Mouse (Mus musculus) macrophage (primary cell): ENCODE measurements at regions not wholly inside any gene's neighbourhood (a gene's known extent, or its start where the extent isn't known, plus 50 kb on each side); places are given as distances from the start of the nearest gene placed in this dataset.

Experiments used
- H3K27ac ChIP-seq: fragments of 350-480 bp; formaldehyde crosslinking; 2 replicates; pipeline ENCODE4 v1.9.0; 2021
- H3K36me3 ChIP-seq: fragments of 350-480 bp; formaldehyde crosslinking; 2 replicates; pipeline ENCODE4 v1.9.0; 2021; ENCODE audit errors: inconsistent target
- H3K4me3 ChIP-seq: fragments of 350-480 bp; formaldehyde crosslinking; 2 replicates; pipeline ENCODE4 v1.9.0; 2021; ENCODE audit errors: inconsistent target
- H3K79me2 ChIP-seq: fragments of 350-480 bp; formaldehyde crosslinking; 2 replicates; pipeline ENCODE4 v1.9.0; 2021; ENCODE audit errors: inconsistent target
- WGBS: methylation state at CpG from one replicate; pipeline ENCODE4 v1.1.7; 2026; ENCODE audit warnings: inconsistent platforms; ENCODE audit not compliant: missing documents; 5-methylcytosine and 5-hydroxymethylcytosine counted together

- no peaks in the 10 kb centered on the region for H3K36me3 ChIP-seq
- no peaks in the 10 kb centered on the region for H3K79me2 ChIP-seq
- 97% methylated on average over 3 of the region's 3 CpGs for WGBS
- no peak overlapping the region for H3K27ac ChIP-seq
- no peak overlapping the region for H3K4me3 ChIP-seq
Observed at GRCm38 (mm10) chr10:9998621-9999020, 97.7 kb upstream of the Stxbp5 start.

GRCm38 (mm10) chr10:9996211-9996610 is 95.3 kb upstream of the Stxbp5 start:
- Histone ChIP-seq H3K4me3 (no peak overlapping the region), H3K27ac (no peak overlapping the region), H3K36me3 (no peaks in the 10 kb centered on the region), H3K79me2 (no peaks in the 10 kb centered on the region)
- 52% methylated on average over 6 of the region's 6 CpGs for WGBS

GRCm38 (mm10) chr10:9992798-9993197 is 91.9 kb upstream of the Stxbp5 start:
- Histone ChIP-seq H3K4me3 (no peak overlapping the region), H3K36me3 (no peaks in the 10 kb centered on the region), H3K79me2 (no peaks in the 10 kb centered on the region), H3K27ac (no peak overlapping the region)
- 91% methylated on average over 2 of the region's 2 CpGs for whole genome bisulfite sequencing

- Histone ChIP-seq H3K36me3 (no peaks in the 10 kb centered on the region), H3K79me2 (no peaks in the 10 kb centered on the region), H3K4me3 (no peak overlapping the region), H3K27ac (no peak overlapping the region)
- 71% methylated on average over 5 of the region's 5 CpGs for WGBS
Observed at GRCm38 (mm10) chr10:9985407-9985806, 84.5 kb upstream of the Stxbp5 start.

GRCm38 (mm10) chr10:9976424-9976823 is 75.5 kb upstream of the Stxbp5 start:
- H3K36me3 ChIP-seq, result no peaks in the 10 kb centered on the region
- H3K79me2 ChIP-seq, result no peaks in the 10 kb centered on the region
- no peak overlapping the region for H3K4me3 ChIP-seq
- 85% methylated on average over 3 of the region's 3 CpGs for WGBS
- H3K27ac ChIP-seq, result peak overlapping the region; percentile 8; the same call in 1 of the 2 replicates
